Mouse (Mus musculus) cerebellum, adult 2 months (tissue): ENCODE results near the gene Nckap5.

ENCODE experiments used
- CTCF ChIP-seq: fragments of 200-500 bp; IDR thresholded peaks from 2 replicates; pipeline ENCODE4 v1.5.1; 2011; ENCODE audit warnings: low read depth, mild to moderate bottlenecking, control low read depth, low read length, moderate library complexity, borderline replicate concordance; ENCODE audit not compliant: insufficient read depth
- POLR2A ChIP-seq: fragments of 200-500 bp; IDR thresholded peaks from 2 replicates; pipeline ENCODE4 v1.6.1; 2011; ENCODE audit warnings: low read length, control low read depth, borderline replicate concordance; ENCODE audit not compliant: insufficient read depth

GRCm38 (mm10) chr1:126129129-126129528 is 701.5 kb downstream of the Nckap5 start:
- no peak for TF ChIP-seq CTCF
- TF ChIP-seq POLR2A, result no peak
